Mouse (Mus musculus): ENCODE measurements around the gene Pxt1.

The Pxt1 gene

DNA sequence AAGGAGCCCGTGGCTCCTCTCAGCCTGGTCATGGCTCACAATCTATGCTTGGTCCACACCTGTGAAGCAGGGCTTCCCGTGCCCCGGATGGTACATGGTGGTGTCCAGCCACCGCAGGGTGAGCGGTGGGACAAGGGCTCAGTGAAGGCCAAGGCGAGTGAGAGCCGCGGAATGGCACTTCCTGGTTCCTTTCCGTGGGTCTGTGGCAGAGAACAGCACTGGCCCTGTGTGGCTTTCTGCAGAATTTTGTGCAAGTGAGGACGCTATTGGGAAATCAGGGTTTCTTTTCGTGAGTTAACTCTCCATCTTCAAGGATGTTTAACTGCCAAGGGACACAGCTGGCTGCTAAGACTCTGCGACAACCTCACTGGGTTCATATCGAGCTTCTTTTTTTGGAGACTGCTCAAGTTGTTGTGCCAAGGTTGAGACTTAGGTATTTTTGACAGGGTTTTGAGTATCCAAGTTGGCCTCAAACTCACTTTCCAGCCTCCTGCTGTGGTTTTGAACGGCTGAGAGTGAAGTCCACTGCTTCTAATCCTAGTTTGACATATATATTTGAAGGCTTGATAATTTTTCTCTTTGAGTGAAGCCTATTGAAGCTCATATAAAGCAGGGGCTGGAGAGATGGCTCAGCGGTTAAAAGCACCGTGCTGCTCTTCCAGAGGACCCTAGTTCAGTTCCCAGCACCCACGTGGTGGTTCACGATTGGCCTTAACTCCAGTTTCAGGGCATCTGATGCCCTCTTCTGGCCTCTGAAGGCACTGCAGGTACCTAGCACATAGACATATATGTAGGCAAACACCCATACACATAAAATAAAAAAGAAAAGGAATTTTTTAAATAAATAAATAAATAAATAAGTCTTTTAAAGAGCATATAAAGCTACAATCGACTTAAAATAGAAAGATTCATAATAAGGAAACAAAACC, 3.6 kb upstream of the Pxt1 start:
- DNase-seq (ENCODE audit: low spot score in 2 of 2) = no peak

GRCm38 (mm10) chr17:28944481-28944880, 841 bp upstream of the Pxt1 start:
- no peak for DNase-seq (ENCODE audit: low spot score in 2 of 2)

GRCm38 (mm10) chr17:28942101-28942500, 1.5 kb downstream of the Pxt1 start:
- DNase-seq (ENCODE audit: low spot score in 2 of 2) = peak in 1 of 2 experiments; percentile 42

DNA sequence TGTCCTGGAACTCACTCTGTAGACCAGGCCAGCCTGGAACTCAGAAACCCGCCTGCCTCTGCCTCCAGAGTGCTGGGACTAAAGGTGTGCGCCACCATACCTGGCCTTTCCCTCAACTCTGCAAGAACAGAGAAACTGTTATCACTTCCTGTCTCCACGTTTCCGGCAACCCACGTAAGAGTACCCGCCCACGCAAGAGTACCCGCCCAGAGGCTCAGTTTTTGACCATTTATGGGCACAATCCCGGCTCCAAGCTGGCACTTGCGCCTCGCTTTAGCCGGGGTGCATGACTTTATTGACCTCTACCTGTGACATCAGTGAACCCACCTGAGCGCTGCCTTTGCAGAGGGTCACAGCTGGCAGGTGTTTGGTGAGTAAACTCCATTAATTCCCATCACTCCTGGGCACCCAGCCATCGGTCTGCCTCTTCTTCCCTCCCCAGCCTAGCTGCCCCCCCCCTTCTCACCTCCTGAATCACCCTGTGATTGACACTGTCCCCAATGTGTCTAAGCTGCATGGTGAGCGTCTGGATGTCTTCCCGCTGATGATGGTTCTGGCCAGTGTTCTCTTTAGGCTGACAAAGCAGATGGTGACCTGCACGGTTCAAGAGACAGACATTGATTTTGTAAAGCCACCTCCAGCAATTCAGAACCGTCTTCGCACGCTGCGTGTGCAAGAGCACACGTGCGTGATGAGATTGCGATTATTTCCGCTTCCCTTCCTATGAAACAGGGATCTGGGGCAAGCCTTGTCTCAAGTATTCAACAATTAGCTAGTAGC, 2.7 kb downstream of the Pxt1 start:
- no peak for DNase-seq (ENCODE audit: low spot score in 2 of 2)

- peak; percentile 71 to 85 for DNase-seq (ENCODE audit: low spot score in 2 of 2)
Measured at GRCm38 (mm10) chr17:28936622-28937345, 6.9 kb downstream of the Pxt1 start.

GRCm38 (mm10) chr17:28936133-28936532, 7.5 kb downstream of the Pxt1 start:
- DNase-seq (ENCODE audit: low spot score in 2 of 2) = no peak

DNA sequence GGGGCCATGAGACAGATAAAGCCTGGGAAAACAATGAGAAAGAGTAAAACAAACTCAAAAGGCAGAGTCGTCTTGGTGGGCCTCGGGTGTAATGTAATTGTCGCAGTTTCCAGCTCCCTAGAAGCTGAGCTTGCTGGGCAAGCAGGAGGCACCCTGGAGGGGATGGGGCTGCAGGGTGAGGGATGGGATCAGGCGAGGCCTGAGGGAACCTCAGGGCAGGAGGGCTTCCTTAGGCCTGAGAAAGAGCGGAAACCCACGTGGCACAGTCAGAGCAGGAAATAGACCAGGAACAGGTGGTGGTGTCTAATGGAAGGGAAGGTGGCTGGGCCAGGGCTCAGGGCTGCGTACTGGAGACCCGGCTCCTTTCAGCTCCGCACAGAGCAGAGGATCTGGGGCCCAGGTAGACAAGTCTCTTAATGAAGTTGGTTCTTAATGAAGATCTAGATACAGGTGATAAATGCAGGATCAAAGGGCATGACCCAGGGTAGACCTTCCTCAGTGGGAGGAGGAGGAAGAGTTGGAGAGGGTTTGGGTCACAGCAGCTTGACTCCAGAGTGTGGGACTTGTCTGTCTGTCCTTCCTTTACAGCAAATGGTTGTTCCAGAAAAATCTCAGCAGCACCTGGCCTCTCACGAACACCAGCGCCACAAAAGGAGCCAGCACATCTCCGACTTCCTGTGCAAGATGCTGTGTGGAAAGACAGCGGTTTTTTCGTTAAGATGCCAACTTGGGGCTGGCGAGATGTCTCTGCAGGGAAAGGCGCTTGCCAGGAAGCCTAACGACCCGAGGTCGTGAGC, 9.3 kb downstream of the Pxt1 start:
- DNase-seq (ENCODE audit: low spot score in 2 of 2) = no peak

DNA sequence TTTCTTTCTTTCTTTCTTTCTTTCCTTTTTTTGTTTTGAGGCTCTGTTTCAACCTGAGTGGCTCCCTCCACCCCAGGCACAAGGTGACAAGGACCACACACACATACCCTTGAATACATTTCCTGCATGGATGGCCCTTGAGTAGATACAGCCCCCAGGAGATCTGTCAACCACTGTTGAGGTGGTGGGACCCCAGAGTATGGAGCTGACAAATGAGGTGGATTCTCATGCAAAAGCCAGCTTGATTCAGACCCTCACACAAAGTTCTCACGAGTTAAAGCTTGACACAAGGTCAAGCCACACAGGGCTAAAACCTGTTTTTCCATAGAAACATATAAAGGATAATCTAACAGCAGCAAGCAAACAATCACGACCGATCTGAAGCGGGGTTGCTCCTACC, 11.4 kb downstream of the Pxt1 start:
- DNase-seq (ENCODE audit: low spot score in 2 of 2) = no peak

DNA sequence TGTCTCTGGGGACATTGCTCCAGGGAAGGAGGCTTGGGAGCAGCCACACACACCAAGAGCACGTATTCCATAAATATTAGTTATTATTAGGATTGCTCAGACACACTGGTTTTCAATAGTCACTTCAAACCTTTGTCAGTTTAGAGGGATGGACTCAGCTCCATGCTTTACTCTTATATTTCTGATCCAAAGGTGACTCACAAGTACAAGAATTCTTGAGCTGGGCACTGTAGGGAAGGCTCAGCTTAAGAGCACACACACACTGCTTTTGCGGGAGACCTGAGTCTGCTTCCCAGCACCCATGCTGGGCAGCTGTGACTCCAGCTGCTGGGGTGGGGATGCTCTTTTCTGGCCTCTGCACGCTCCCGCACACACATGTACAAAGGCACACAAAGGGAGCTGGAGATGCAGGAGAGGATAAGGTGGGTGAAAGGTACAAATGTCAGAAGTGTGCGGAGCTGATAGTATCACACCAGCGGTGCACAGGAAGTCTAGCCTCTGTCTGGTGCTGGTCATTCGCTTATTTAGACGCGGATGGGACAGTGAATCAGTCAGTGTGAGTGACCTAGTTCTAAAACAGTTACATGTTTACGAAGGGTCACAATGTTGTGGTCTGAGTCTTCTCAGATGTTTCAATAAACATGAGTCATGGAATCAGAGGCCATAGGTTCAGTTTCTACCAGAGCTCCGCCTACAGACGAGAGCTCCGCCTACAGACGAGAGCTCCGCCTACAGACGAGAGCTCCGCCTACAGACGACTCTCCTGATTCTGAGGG, 12.0 kb downstream of the Pxt1 start:
- DNase-seq (ENCODE audit: low spot score in 2 of 2) = no peak

GRCm38 (mm10) chr17:28930392-28931074, 13.1 kb downstream of the Pxt1 start:
- DNase-seq (ENCODE audit: low spot score in 2 of 2) = peak; percentile 50 to 65

DNA sequence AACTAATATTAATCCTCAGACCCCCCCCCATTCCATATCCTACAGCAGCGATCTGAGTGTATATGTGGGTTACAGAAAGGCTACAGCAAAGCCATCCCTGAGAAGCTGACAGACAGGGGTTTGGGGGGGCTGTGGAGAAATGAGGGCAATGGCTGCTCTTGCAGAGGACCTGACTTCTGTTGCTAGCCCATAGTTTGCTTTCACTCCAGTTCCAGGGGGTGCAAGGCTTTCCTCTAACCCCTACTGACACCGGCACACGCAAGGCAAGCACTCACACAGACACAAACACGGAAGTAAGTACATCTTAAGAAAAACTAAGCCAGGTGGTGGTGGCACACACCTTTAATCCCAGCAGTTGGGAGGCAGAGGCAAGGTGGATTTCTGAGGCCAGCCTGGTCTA, 14.3 kb downstream of the Pxt1 start:
- DNase-seq (ENCODE audit: low spot score in 2 of 2) = no peak

- no peak for DNase-seq (ENCODE audit: low spot score in 2 of 2)
Measured at GRCm38 (mm10) chr17:28928004-28928403, 15.6 kb downstream of the Pxt1 start.

DNA sequence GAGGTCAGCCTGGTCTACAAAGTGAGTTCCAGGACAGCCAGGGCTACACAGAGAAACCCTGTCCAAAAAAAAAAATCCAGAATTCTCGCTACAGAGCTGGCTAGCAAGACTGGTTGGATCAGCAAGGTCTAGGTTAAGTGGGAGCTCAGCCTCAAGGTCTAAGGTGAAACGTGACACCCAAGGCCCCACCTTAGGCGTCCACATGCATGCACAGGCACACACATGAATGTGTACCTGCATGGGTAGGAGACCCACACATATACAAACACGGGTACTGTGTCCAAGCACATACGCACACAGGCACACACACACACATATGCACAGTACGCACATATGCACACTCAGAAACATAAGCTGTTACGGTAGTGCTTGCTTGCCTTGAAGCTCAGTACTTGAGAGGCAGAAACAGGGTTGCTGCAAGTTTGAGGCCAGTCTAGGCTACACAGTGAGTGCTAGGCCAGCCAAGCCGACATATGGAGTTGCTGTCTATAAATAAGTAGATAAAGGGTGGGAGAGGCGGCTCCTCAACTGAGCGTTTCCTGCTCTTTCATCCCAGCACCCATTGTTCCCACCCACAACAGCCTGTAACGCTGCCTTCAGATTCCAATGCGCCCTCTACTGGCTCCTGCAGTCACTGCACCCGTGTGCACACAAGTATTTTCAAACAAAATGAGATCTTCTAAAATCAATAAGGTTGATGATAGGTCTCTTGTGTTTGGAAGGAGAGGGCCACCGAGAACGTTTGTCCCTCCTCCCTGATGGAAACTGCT, 16.6 kb downstream of the Pxt1 start:
- DNase-seq (ENCODE audit: low spot score in 2 of 2) = peak; percentile 41 to 59

GRCm38 (mm10) chr17:28926380-28926779, 17.3 kb downstream of the Pxt1 start:
- DNase-seq (ENCODE audit: low spot score in 2 of 2) = peak; percentile 59 to 73

DNA sequence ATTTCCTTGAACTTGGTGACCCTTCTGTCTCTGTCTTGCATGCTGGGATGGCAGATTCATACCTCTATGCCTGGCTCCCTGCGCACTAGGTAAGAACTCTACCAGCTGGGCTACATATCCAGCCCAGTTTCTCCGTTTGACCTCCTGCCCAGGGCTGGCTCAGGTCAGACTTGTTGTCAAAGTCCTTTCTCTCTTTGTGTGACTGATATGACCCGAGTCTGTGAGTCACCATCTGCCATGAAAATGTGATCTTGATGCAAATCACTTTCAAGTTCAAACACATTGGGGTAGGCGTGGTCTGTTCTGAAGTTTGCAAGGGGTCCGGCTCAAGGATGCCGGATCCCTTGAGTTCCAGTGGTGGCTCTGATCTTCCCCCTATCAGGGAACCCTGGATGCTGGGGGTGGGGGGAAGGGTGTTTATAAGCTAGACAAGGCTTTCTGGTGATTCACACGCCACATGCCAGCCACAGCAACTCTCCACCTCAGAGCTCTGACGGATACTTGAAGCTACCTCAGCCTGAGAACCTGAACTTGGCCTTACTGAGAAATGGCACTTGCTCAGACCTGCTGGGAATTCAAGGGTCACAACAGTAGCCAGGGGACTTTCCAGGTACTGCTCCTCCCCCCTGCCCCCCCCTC, 18.6 kb downstream of the Pxt1 start:
- DNase-seq (ENCODE audit: low spot score in 2 of 2) = no peak

DNA sequence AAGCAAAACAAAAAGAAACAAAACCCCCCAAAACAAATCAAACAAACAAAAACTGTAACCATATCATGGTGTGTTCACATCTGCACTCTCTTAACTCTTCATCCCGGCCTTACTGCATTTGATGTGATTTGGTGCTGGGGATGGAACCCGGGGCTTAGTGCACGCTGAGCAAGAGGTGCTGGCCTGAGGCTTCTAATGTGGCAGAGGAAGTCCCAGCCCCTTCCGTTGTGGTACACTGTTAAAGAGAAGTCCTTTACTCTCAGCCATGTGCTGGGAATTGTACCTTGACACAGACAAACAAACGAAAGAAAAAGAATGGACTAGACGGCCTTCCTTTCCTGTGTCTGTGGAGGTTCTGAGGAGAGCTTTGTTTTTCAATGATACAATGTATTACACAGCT, 21.5 kb downstream of the Pxt1 start:
- no peak for DNase-seq (ENCODE audit: low spot score in 2 of 2)

DNA sequence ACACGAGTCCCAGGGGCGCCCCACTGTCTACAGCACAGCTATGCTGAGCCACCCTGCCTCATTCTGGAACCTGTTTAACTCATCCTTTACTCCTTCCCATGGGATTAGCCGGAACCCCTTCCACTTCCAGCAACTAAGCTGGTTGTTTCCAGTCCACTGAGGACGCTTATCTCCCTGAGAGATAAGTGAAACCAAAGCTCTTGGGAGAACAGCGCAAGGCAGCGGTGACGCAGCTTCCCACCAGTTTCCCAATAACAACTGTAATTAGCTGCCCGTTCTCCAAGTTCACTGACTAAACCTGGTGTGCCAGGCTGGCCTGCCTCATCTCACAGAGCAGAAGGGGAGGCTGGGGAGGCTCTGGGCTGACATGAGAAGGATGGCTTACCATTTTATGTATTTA, 22.6 kb downstream of the Pxt1 start:
- no peak for DNase-seq (ENCODE audit: low spot score in 2 of 2)

GRCm38 (mm10) chr17:28916520-28916919, 27.1 kb downstream of the Pxt1 start:
- no peak for DNase-seq (ENCODE audit: low spot score in 2 of 2)

Data from spleen, postnatal 14 days (tissue).